ENCODE assay signal across 7 mouse cellular contexts in genomic region chr9:21168161-21169123, GRCm38 (mm10). TPM values are rescaled to one million over a fixed set of nuclear protein-coding genes. Genes with fewer than 3 reads are reported as not detected.
DNase-seq lines count a peak whose midpoint lies in the region; ATAC-seq lines count a peak whose summit lies in the region.

No protein-coding gene starts in this region.

- H3K9ac ChIP-seq in forebrain, embryonic 13.5 days = no peak overlapping the region; the same call in 1 of the 2 replicates

- H3K4me2 ChIP-seq in forebrain, embryonic 13.5 days = peak overlapping the region; percentile 30

- peaks cover 53% of the 10 kb centered on the region for H3K27me3 ChIP-seq in forebrain, embryonic 13.5 days

- no peak overlapping the region; the same call in 1 of the 2 replicates for H3K4me3 ChIP-seq in forebrain, embryonic 13.5 days

- H3K36me3 ChIP-seq in forebrain, embryonic 13.5 days (ENCODE audit: poor library complexity, severe bottlenecking) = no peaks in the 10 kb centered on the region

- ATAC-seq in forebrain, embryonic 13.5 days = peak; percentile 23; the same call in 1 of the 2 replicates

- H3K4me1 ChIP-seq in forebrain, embryonic 13.5 days = peaks cover 39% of the 10 kb centered on the region

- no peaks in the 10 kb centered on the region for H3K9me3 ChIP-seq in forebrain, embryonic 13.5 days (replicated peaks)

- no peak overlapping the region for H3K27ac ChIP-seq in forebrain, embryonic 13.5 days

- WGBS in forebrain, embryonic 13.5 days = 11% methylated on average over 30 of the region's 30 CpGs

- DNase-seq in Muller cell, postnatal 12 days (ENCODE audit: inconsistent ontology term) = peak; percentile 70
- peak; percentile 63 for DNase-seq in c-Kit-negative CD71-positive TER-119-positive erythroid progenitor cells, embryonic 14.5 days (ENCODE audit: low read depth, low spot score)
- DNase-seq in heart, postnatal 4 days = peak; percentile 87
- DNase-seq in layer of hippocampus, adult 9-11 months = peak; percentile 62
- peak; percentile 81 for DNase-seq in lung, postnatal 25 days (ENCODE audit: low spot score)
- peak; percentile 66 to 72 for DNase-seq in right cerebral cortex, postnatal 10 days (ENCODE audit: low spot score in 2 of 2)

RNA-seq across cellular contexts. Expression of gene Pde4a, which starts 2.9 kb away (rescaled TPM):
- polyA plus RNA-seq in forebrain, embryonic 13.5 days (2015; fragmentation: Nextera tagmentation; extraction: Ambion mirVana) = 15.7 TPM in 2 replicates
- total RNA-seq in heart, postnatal 4 days (2021) = 10 to 100 TPM; 18.7 to 21.1 TPM

RNA-seq across cellular contexts. Expression of gene Cdc37, which starts 18.7 kb away (rescaled TPM):
- polyA plus RNA-seq in forebrain, embryonic 13.5 days (2015; fragmentation: Nextera tagmentation; extraction: Ambion mirVana) = 229 and 232 TPM in 2 replicates
- total RNA-seq in heart, postnatal 4 days (2021) = 100 to 1,000 TPM; 145 to 158 TPM

RNA-seq across cellular contexts. Expression of gene Tyk2, which starts 37.4 kb away (rescaled TPM):
- 9.1 and 11.3 TPM in 2 replicates for polyA plus RNA-seq in forebrain, embryonic 13.5 days (2015; fragmentation: Nextera tagmentation; extraction: Ambion mirVana)
- total RNA-seq in heart, postnatal 4 days (2021) = 1 to 10 TPM; 7.7 to 8.2 TPM
